Mouse (Mus musculus) G1E (cell line): ENCODE measurements around the gene Mpped2.

Experiments used
- CTCF ChIP-seq: IDR thresholded peaks from 2 replicates; pipeline ENCODE4 v1.5.1; 2012; ENCODE audit warnings: low read depth, low read length, inconsistent platforms, mixed read lengths
- TAL1 ChIP-seq: conservative IDR thresholded peaks from 2 replicates; pipeline ENCODE4 v1.6.1; 2012; ENCODE audit warnings: low read depth, low read length, inconsistent platforms, mixed read lengths

GRCm38 (mm10) chr2:106772643-106773042, 79.6 kb downstream of the Mpped2 start:
- TF ChIP-seq CTCF (no peak), TAL1 (no peak)
